Mouse (Mus musculus): Measurements from ENCODE around the gene Tspan15.

Tspan15 gene

DNA sequence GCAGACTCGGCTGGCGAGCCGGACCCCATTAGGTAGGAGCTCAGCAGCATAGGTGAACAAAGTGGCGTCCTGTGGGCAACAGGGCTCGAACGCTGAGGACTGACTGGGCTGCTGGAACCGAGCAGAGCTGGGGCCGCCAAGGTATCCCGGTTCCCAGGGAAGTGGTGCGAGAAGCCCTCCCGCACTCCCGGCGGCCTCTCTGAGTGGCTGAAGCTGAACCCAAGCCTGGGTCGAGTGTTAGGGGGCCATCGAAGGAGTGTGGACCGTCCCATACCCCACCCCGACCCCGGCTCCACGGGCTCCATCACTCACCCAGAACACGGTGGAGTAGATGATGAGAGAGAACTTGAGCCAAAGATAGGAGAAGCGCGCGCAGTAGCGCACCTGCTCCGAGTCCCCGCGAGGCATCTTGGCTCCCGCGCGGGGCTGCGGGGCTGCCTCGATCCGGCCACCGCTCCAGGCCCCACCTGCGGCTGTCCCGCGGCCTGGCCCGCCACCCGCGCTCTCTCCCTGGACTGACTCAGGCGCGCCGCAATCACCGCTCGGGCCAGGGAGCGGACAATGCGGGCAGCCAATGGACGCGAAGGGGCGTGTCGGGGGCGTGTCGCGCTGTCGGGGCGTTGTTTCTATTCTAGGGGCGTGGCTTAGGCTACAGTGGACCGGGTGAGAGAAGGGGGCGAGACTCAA, at the start of gene Tspan15:
TSS of gene Tspan15 (minus strand) at position 544 of the 687 bp plus-strand sequence.
- DNase-seq (ENCODE audit: low read depth, low spot score): peak; percentile 94

DNA sequence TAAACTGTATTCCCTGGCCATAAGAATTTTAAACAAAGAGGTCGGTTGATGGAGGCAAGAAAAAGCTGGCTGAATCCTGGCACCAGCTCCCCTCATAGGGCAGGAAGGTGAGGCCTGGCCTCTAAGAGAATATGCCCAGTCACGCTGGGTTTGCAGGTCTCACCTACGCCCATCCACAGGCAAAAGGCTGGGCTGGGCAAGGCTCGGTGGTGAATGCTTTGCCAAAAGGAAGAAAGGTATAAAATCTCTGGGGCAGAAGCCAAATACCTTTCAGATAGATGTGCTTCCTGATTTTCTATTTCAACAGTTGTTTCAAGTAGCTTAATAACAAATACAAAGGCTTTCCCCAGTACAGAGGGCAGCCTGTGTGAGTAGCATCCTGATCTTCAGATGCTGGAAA, 48.6 kb upstream of the Tspan15 start:
- no peak for DNase-seq (ENCODE audit: low read depth, low spot score)

DNA sequence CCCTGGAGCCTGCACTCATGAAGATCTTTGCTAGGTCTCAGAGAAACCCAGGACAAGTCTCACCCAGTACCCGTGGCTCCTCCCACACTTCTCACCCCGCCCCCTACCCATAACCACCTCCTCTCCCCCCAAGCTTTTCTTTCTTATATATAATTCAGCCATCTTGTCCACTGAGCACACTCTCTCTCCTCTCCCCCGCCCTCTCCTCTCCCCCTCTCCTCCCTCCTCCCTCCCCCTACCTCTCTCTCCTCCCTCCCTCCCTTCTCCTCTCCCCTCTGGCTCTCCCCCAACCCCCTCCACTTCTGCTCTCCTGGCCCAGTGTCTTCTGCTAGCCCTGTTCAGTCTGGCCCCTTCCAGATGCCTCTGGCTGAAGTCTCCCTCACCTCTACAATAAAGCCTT, 48.0 kb upstream of the Tspan15 start:
- DNase-seq (ENCODE audit: low read depth, low spot score): no peak

DNA sequence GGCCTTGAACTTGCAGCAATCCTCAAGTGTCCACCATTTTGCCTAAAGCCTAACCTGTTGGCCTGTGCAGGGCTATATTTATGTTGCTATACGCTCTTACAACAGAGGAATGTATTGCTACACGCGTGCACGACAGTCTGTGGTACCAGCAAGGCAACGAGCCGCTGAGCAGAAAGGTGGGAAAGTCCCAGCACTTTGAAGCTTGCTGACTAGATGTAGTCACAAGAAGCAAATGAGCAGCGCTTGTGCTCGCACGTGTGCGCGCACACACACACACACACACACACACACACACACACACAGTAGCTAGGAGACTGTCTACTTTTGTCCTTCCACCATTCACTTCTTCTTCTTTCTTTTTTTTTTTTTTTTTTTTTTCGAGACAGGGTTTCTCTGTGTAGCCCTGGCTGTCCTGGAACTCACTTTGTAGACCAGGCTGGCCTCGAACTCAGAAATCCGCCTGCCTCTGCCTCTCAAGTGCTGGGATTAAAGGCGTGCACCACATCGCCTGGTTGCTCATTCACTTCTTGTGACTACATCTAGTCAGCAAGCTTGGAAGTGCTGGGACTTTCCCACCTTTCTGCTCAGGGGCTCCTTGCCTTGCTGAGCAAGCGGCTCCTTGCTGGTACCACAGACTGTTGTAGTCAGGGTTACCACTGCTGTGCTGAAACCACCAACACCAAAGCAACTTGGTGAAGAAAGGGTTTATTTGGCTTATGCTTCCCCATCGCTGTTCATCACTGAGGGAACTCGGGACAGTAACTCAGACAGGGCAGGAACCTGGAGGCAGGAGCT, 46.6 kb upstream of the Tspan15 start:
- DNase-seq (ENCODE audit: low read depth, low spot score): no peak

DNA sequence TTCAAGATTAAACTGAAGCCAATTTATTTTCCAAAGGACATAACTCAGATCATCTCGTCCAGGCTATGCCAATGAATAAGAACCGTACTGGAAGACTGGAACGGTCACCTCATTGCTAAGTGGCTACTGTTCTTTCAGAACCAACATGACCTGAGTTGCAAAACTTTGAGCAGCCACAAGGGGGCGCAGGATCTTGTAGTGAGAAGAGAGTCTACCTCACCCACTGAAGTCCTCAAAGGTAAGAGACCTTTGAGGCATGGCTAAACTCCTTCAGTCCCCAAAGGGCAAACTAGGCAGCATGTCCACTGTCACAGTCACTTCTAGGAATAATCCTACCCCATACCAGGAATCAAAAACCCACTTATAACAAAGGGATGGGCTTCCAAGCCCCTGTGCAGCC, 44.2 kb upstream of the Tspan15 start:
- DNase-seq (ENCODE audit: low read depth, low spot score): peak; percentile 90

DNA sequence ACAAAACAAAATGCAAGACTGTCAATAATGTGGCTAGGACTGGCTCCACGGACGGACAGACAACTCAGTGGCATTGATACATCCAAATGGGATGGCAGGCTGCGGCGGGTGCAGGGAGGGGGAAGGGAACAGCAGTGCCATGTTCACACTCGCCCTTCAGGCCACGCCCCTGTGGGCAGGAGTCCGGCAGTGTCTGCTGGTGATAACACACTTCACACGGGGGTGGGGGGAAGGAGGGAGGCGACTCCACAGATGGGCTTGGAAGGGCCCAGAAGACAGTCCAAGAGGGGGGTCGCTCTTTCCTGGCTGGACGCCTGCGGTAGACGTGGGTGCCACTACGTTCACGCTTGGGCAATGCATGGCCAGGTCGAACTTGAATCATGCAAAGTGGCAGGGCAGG, 38.2 kb upstream of the Tspan15 start:
- no peak for DNase-seq (ENCODE audit: low read depth, low spot score)

DNA sequence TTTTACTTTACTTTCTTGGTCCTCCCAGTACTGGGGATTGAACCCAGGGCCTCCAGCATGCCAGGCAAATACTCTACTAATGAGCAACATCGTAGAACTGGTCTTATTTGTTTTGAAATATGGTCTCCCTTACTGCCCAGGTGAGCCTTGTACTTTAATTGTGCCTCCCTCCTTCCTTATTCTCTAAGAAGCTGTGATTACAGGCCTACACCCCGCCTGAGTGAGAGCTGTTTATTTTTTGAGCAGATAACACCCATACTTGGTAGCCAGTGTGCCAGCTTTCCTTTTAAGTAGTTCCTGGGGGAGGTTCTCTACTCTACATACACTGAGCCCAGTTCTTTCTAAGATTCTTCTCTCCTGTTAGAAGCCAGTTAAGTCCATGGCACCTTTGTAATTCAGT, 33.2 kb upstream of the Tspan15 start:
- no peak for DNase-seq (ENCODE audit: low read depth, low spot score)

DNA sequence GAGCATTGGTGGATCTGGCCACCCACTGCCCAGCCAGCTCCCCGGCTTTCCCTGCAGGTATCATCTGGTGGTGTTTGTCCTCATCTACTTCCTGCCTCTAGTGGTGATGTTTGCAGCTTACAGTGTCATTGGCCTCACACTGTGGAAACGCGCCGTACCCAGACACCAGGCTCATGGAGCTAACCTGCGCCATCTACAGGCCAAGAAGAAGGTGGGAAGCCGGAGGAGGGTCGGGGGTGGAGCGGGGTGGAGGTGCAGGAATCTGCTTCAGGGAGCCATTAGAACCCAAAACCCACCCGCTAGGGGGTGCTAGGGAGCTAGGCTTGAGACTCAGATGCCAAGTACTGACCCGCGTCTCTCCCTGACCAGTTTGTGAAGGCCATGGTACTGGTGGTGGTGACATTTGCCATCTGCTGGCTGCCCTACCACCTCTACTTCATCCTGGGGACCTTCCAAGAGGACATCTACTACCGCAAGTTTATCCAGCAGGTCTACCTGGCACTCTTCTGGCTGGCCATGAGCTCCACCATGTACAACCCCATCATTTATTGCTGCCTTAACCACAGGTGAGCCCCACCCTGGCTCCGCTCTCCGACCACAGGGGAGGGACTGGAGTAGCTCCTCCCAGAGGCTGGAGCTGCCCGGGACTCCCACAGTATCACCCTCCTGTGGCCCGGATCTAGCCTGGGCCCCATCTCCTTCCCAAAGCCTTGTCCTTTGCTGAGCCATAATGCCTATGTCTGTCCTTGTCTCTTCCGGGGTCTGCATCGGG, 30.2 kb upstream of the Tspan15 start:
- peak; percentile 91 for DNase-seq (ENCODE audit: low read depth, low spot score)

DNA sequence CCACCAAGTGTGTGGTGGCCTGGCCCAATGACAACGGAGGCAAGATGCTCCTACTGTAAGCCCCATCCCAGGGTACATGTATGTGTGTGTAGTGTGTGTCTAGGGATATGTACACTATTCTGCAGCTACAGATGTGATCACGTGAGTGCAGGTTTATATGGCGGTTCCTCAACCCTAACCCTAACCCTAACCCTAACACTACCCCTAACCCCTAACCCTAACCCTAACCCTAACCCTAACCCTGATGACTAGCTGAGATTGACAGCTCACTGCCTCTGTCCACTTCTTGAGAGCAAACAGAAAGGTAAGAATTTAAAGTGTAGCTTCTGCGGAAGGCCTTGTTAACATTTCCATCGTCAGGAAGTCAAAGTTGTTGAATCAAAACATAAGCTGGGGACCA, 27.2 kb upstream of the Tspan15 start:
- no peak for DNase-seq (ENCODE audit: low read depth, low spot score)

DNA sequence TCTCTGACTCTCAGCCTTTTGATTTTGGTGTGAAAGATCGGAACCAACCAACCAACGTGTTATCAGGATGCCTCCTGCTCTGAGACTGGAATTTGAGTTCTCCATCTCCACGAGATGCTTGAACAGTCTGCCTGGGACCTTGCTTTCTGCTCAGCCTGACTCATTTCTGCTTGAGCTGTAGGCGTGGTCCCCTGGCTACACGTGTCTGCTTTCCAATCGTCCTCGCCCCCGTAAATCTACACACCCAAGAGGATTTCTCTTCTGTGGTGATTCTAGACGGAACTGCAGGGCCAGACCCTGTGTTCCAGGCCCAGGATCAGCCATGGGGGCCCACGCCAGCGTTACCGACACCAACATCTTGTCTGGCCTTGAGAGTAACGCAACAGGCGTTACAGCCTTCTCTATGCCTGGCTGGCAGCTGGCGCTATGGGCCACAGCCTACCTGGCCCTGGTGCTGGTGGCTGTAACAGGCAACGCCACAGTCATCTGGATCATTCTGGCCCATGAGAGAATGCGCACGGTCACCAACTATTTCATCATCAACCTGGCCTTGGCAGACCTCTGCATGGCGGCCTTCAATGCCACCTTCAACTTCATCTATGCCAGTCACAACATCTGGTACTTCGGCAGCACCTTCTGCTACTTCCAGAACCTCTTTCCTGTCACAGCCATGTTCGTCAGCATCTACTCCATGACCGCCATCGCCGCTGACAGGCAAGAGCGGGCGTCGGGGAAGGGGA, 21.6 kb upstream of the Tspan15 start:
- DNase-seq (ENCODE audit: low read depth, low spot score): peak; percentile 52

DNA sequence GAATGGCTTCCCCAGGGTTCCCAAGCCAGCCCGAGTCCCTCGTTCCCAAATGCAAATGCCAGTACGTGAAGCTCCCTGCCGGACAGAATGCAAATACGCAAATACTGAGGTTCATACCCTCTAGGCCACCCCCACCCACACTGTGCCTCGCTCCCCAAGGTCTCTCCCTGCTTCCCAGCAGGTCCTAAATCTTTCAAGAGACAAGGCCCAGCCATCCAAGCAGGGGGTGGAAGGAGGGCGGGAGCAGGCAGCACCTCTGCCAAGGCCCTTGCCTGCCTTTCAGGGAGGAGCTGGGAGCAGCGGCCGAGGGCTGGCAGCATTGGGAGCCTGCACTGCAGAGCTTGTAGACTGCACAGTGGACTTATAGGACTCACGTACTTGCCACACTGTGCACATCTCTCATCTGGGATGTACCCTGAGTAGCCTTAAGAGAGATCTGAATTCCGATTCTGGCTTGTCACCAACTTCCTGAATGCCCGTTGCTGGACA, 21.0 kb upstream of the Tspan15 start, which contains the start of gene Tacr2:
TSS of gene Tacr2 (plus strand) at position 439 of the 489 bp plus-strand sequence.
- DNase-seq (ENCODE audit: low read depth, low spot score): no peak

DNA sequence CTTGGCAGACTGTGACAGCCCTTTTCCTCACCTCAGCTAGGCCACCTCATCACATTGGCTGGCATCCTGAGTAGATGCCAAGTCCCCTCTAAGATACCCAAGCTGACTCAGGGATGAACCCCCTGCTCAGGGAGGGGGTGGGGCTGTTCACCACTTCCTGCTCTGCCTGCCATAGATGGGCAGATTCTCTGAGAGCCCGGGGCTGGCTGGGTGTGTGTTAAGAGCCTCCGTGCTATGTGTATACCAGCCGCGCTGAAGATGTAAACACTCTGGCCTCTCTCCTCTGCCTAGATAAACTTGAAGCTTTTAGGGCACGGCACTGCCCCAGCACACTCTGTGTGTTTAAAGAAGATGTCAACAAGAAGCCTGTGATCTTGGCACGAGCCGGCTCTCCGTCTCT, 16.8 kb upstream of the Tspan15 start:
- DNase-seq (ENCODE audit: low read depth, low spot score): no peak

DNA sequence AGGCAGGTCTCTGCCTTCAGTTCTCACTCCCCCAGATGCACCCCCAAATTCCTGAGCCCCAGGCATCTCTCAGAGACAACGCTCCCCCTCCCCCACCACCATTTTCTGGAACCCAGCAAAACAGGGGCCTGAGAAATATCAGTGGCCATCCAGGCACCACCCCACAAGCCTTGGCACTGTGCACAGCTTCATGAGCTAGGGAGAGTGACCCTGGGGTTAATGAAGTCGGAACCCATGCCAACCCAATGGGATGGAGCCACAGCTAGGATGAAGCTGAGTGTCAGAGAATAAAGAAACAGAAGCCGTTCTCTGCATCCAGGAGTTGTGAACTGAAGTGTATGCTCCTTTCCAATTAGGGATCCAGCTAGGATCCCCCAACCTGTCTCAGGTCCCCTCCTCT, 16.1 kb upstream of the Tspan15 start:
- DNase-seq (ENCODE audit: low read depth, low spot score): no peak

DNA sequence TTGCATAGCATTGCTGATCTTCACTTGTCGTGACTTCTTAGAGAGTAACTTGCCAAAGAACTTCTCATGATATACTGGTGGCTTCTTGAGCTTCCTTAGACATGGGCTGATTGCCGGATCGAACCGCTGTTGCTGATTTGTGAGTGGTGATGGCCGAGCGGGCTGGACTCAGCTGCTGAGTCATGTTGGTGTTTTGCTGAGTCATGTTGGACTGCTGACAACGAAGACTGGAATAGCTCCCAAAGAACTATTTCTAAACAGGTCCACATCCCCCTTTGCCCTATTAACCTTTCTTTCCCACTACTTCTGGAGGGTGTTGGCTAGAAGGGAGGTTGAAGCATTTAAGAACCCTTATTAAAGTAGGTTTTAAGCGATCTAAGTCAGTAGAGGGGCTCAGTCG, 13.0 kb upstream of the Tspan15 start:
- no peak for DNase-seq (ENCODE audit: low read depth, low spot score)

DNA sequence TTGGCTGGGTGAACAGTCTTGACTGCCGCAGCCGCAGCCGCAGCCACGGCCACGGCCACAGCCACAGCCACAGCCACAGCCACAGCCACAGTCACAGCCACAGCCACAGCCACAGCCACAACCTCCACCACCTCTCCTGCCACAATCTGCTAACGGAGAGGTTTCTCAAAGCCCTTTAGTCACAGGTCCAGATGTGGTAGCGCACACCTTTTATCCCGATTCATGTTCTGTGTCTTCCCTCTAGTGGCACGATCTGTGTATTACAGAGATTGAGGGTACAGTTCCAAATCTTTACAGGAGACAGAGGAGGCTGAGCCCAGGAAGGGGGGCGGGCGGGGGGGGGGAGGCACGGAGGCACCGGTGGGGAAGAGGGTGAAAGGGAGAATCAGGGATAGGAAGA, 11.8 kb upstream of the Tspan15 start:
- DNase-seq (ENCODE audit: low read depth, low spot score): peak; percentile 75

DNA sequence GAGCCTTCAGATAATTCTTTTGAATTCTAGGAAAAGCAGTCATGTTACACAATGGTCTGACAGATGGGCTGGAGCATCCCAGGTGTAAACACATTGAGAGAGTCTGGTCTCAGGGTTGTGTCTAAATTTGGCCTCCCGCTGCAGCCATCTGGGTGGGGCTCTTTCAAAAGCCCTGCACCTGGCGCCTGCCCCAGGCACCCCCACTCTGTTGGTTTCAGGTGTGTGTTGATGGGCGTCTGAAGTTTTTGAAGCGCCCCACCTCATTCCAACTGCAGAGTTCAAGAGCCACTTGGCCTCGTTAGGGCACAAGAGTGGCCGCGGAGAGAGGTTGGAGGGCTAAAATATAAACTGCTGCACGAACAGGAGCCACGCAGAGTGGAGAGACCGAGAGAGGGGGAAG, 11.3 kb upstream of the Tspan15 start:
- DNase-seq (ENCODE audit: low read depth, low spot score): peak; percentile 56

DNA sequence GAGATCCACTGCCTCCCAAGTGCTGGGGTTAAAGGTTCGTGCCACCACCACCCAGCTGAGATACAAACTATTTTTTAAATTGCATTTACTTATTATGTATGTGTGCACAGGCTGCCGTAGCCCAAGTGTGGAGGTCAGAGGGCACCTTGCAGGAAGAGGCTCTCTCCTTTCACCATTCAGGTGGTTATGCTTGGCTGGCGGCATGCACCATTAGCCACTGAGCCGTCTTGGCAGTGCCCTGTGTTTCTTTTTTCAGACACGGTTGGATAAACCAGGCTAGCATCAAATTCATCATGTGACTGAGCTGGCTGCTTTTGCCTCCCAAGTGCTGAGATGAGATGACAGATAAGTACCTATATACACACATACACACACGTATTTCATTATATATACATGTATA, 8.2 kb upstream of the Tspan15 start:
- DNase-seq (ENCODE audit: low read depth, low spot score): peak; percentile 31

DNA sequence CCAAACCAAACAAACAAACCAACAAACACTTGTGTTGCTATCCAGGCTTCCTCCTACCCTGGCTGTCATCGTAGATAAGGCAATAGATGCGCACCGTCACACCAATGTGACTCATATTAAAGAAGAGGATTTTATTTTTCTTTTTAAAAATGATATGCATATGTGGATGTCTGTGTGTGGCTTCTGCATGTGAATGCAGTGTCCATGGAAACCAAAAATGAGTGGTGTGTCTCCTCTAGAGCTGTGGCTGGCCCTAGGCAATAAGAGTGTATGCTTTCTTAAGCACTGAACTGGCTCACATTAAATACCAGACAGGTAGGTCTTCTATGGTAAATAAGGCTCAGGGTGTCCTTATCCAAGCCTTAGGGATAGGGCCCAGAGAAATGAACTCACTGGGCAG, 7.6 kb upstream of the Tspan15 start:
- DNase-seq (ENCODE audit: low read depth, low spot score): peak; percentile 42

DNA sequence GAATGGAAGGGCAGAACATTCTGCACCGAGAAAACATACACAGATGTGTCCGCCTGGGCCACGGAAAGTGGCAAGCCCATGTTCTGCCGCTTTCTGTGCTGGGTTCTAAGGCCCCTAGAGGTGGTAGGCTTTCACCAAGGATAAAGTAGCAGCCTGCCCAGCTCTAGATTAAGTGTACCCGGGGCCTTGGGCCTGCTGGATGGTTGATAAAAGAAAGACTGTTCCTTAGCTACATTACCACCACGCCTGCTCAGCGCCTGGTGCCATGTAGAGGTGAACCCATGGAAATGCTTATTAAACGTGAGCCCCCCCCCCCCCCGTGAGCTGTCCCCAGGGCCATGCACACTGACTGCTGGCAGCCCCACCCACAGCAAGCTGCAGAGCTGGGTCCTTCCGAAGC, 6.2 kb upstream of the Tspan15 start:
- DNase-seq (ENCODE audit: low read depth, low spot score): no peak

DNA sequence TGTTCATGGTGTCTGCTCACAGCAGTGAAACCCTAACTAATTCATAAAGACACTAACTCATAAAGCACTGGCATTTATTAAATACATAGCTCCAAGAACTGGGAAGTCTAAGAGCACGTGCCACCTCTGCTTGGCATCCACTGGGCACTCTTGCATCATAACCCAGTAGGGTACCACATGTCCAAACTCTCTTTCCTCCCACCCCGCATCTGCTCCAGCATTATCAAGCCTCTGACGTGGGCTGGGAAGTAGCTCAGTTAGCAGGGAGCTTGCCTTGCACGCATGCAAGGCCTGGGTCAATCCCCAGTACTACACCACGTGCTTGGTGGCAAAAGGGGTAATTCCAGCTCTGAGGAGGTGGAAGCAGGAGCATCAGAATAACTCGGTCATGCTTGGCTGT, 5.1 kb upstream of the Tspan15 start:
- peak; percentile 67 for DNase-seq (ENCODE audit: low read depth, low spot score)

DNA sequence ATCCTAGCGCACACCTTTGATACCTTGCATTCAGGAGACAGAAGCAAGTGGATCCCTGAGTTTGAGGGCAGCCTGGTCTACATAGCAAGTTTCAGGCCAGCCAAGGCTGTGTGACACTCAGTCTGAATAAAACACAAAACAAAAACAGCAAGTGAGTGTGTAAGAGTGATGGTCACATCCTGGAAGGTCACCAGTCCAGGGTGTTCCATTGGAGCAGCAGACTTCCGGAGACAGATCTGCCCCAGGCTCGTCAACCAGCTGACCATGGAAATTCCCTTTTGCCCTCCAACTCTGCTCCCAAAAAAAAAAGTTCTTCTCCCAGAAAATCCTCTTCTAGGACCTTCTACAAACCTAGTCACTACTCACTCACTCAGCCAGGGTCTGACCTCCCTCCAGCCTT, 760 bp upstream of the Tspan15 start:
- no peak for DNase-seq (ENCODE audit: low read depth, low spot score)

DNA sequence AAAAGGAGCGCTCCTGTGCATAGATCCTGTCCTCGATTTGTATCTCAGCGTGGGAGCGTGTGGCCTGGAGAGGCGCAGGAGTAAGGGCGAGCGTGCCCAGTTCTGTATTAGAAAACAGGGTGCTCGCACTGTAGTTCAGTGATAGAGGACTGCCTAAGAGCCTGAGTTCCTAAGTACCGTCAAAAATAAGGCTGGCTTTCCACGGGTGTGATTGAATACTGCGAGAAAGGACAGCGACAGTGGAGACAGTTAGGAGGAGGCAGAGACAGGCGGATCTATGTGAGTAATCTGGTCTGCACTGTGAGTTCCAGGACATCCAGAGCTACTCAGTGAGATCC, 313 bp upstream of the Tspan15 start:
- DNase-seq (ENCODE audit: low read depth, low spot score): no peak
